Mouse (Mus musculus): Measurements from ENCODE around the gene Gm49361.
"Not testable (repeated sequence)": the region's sequence is repeated elsewhere in the genome, so short reads cannot be mapped to it uniquely, and the experiment has no call there.

Gm49361 gene

DNA sequence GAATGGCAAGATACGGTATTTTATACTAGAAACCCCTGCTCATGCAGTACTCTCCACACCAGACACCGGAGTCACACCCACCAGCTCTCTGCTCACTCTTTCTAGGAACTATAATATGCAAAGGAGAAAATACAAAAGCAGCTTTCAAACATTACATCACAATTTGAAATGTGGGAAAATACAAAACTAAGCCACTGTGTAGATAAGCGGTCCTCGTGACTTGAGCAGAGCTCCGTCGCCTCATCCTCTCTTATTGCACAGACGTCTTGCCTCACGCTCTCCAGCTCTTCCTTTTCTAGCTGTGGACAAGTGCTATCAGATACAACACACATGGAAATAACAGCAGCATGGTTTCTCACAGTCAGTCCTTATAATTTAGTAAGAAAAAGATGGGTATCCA, 55.2 kb downstream of the Gm49361 start:
- DNase-seq (ENCODE audit: low read depth, low spot score), result no peak

DNA sequence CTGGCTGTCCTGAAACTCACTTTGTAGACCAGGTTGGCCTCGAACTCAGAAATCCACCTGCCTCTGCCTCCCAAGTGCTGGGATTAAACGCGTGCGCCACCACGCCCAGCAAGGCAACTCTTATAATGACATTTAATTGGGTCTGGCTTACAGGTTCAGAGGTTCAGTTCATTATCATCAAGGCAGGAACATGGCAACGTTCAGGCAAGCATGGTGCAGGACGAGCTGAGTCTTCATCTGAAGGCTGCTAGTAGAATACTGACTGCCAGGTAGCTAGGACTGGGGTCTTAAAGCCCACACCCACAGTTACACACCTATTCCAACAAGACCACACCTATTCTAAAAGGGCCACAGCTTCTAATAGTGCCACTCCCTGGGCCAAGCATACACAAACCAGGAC, 57.8 kb downstream of the Gm49361 start:
- DNase-seq (ENCODE audit: low read depth, low spot score), result not testable (repeated sequence)

DNA sequence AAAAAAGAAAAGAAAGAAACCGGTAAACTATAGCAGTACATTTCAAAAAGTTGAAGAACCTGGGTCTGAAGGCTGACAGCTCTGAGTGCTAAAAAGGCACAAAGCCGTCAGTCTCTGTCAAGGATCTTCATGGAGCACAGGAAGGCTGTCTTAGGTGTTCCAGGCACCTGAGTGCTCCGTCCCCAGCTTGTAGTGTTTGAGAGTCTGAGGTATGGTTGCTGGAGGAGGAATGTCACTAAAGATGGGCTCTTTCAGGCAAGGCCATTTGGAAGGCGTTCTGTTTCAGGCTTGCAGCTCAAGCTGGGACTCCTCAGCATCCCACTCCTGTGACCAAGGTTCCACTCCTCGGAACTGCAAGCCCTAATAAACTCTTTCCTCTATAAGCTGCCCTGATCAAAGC, 58.5 kb downstream of the Gm49361 start:
- no peak for DNase-seq (ENCODE audit: low read depth, low spot score)

DNA sequence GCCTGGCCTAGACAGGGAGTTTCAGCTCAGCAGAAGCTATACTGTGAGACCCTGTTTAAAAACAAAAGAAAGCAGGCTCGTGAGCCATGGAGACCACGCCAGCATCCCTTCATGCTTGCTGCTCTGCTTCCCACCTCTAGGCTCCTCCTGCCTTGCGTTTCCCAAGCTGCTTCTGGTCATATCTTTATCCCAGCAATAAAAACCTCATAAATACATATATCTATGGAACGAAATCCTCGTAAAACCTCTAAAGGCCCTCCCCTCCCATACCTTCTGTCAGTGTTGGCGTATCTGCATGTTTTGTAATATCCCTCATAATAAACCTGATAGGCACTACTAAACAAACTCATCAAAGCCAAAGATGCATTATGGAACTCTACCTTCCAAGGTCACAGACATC, 59.3 kb downstream of the Gm49361 start:
- no peak for DNase-seq (ENCODE audit: low read depth, low spot score)

DNA sequence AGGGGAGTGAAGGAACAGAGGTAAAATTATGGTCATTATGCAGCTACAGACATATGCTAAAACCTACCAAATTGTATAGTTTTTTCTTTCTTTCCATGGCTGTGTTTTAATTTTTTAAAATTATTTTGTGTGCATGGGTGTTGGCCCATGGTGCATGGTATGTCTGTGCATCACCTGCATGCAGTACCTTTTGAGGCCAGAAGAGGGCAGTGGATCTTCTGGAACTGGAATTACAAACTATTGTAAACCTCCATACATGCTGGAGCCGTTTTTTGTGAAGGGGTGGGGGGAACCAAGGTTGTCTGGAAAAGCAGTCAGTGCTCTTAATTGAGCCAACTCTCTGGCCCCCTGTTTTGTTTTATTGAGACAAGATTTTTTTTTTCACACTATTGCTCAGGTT, 61.3 kb downstream of the Gm49361 start:
- DNase-seq (ENCODE audit: low read depth, low spot score), result peak; percentile 37

DNA sequence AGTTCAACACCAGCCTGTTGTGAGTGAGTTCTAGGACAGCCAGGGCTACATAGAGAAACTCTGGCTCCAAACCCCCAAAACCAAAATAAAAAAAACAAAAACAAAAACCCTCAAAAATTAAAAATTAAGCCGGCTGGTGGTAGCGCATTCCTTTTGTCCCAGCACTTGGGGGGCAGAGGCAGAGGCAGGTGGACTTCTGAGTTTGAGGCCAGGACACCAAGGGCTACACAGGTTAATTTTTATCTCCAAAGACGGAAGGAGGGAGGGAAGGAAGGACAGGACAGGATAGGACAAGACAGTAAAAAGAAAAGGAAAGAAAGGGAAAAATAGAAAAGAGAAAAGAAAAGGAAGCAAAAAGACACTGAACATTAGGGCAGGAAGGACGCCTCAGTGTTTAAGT, 63.2 kb downstream of the Gm49361 start:
- no peak for DNase-seq (ENCODE audit: low read depth, low spot score)

DNA sequence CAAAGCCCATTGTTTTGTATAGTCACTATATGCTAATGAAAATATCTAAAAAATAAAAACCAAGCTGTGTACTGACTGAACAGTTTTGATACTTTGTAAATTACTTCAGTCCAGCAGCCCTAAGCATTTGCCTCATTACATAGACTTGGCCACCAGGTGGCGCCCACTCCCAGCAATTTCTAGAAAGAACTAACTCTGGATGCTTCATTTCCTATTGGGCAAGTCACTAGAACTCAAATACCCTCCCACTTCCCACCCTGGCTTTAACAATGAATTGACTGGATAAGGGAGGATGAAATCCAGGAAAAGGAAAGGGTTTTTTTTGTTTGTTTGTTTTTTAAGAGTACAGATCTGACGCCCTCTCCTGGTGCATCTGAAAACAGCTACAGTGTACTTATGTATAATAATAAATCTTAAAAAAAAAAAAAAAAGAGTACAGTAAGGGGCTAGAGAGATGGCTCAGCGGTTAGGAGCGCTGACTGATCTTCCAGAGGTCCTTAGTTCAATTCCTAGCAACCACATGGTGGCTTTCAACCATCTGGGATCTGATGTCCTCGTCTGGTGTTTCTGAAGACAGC, 65.9 kb downstream of the Gm49361 start:
- peak; percentile 66 for DNase-seq (ENCODE audit: low read depth, low spot score)

DNA sequence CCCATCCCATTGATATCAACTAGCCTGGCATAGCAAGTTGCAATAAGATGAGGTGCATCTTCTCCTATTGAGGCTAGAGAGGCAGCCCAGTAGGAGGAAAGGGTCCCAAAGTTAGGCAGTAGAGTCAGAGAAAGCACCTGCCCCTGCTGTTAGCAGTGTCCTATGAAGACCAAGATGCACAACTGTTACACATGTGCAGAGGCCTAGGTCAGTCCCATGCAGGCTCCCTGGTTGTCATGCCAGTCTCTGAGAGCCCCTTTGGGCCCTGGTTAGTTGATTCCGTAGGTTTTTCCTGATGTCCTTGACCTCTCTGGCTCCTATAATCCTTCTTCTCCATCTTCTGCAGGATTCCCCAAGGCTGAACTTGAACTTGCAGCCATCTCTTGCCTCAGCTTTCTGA, 66.4 kb downstream of the Gm49361 start:
- no peak for DNase-seq (ENCODE audit: low read depth, low spot score)

DNA sequence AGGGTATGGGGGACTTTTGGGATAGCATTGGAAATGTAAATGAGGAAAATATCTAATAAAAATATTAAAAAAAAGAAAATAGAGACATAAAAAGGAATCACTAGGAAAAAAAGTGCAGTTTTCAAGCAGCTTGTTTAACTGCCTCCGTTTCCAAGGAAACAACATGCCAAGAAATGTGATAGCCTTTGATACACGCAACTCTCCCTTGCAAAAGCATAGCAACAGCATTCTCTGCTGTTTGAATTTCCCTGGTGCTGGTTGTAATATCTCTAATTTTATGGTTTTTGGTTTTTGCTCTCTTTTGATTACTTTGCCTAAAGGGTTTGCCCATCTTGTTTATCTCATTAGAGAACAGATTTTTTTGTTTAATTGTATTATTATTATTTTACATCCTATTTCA, 70.4 kb downstream of the Gm49361 start:
- DNase-seq (ENCODE audit: low read depth, low spot score), result no peak

DNA sequence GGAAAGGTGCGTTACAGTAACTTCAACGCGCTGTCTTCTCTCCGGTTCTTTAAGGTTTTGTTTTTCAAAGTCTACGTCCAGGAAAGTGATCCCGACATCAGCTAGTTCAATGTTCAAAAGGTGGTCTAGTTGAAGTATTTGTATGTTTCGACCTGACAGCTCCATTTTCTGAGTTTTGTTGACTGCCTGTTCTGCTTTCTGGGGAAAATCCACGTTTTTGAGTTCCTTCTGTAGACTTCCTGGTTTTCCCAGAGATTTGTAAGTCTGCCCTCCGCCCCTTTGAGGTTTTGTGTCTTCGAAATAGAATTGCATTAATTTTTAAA, 80.3 kb downstream of the Gm49361 start:
- DNase-seq (ENCODE audit: low read depth, low spot score), result no peak

DNA sequence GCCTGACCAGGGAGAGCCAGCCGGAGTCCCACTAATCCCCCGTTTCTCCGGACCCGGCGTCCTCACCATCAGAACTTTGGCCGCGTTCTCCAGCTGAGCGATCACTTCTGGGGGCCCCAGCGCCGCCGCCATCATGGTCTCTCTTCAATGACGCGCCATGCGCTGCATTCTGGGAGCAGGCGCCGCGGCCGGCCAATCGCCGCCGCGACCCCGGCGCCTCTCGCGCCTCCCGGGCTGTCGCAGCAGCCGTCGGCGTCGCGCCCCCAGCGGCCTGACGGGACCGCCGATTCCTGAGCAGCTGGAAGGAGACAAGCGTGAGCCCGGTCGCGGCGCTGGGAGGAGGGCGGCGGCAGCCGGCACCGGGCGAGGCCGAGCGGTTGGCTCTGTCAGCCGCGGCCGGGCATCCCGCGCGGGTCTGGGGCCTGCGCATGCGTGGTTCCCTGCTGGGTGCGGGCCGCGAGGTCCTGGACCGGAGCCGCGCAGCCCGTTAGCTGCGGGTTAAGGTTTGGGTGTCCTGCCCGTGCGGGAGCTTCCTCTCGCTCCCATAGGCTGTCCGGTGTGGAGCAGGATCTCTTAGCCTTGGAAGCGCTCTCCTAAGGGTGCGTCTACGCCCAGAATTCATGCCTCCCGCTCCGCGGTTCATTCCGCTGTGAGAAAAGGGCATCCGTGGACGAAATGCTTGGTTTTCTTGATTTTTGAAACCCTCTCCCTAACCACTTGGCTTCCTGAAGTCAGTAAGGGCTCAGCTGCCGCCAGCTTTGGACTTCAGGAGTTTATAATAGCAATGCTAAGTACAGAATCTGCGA, 80.9 kb downstream of the Gm49361 start, which contains the start of gene Xpo4:
Xpo4 (minus strand) TSS at position 609 of the 806 bp plus-strand sequence.
- DNase-seq (ENCODE audit: low read depth, low spot score), result peak; percentile 65

DNA sequence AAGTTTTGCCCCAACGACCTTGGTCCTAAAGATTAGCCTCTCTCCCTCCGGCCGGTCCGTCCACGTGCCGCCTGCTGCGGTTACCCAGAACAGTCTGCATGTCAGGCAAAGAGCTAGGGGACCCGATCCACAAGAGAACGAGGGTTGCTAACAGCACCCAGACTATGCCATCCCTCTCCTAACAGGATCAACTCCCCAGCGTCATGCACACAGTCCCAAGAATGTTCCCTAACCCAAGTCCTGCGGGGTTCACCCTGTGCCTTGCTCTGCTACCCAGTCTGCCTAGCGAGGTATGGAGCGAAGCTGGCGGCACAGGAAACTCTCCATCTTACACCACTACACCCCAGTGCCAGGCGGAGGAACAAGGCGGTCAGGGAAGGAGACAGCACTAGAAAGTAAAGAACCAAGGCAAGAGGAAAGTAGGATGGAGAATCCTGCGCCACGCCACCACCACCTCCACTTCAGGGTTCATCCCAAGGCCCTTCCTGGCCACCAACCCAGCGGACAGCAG, 81.5 kb downstream of the Gm49361 start:
- DNase-seq (ENCODE audit: low read depth, low spot score), result no peak

DNA sequence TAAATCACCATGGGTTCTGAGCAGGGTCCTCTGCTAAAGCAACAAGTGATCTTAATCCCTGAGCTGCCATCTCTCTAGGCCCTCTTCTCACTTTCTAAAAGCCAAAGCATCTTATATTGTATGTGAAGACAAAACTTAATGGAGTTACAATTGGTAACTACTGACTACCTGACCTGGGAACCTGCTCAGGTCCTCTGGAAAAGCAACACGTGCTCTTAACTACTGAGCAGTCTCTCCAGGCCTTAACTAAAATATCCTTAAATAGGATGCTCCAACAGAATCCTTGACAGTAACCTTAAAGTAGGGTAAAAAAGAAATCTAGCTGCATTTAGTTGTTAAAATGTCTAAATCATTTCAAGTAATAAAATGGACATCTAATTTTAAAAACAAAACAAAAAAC, 82.3 kb downstream of the Gm49361 start:
- no peak for DNase-seq (ENCODE audit: low read depth, low spot score)

DNA sequence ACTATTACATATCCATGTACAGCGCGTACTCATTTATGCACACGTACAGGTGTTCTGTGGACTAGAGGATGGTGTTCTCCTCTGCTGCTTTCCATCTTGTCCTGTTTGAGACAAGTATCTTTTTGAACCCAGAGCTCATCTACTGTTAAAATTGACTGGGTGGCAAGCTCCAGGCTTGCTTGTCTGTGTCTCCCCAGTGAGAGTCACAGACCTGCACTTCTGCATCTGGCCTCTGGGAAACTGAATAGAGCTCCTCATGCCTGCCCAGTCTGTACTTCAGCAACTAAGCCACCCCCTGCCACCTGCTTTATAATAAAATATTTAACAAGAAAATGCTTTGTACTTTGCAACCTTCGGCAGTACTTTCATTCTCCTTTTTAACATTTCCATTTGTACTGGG, 87.6 kb downstream of the Gm49361 start:
- DNase-seq (ENCODE audit: low read depth, low spot score), result no peak

DNA sequence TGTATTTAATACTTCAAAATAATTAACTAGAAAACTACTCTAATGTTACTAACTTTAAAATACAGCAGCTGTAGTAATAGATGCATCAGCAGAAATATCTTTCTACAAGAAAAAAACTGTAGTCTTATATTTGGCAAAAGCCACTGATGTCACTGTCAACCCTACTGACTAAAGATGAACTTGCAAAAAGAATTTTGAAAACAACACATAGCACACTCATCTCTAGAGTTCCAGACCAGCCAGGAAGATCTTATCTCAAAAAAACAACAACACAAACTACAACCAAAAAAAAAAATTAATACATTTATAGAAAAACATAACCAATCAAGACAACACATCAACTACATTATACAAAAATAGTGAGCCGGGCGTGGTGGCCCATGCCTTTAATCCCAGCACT, 88.4 kb downstream of the Gm49361 start:
- DNase-seq (ENCODE audit: low read depth, low spot score), result no peak

DNA sequence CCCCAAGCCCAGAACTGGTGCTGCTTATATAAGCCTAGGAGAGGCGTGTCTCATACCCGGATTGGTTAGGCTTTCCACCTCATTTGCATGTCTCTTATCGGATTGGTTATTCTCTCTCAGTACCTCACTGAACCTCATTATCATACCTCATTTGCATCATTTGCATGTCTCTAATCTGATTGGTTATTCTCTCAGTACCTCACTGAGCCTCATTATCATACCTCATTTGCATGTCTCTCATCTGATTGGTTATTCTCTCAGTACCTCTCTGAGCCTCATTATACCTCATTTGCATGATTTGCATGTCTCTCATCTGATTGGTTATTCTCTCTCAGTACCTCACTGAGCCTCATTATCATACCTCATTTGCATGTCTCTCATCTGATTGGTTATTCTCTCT, 89.4 kb downstream of the Gm49361 start:
- DNase-seq (ENCODE audit: low read depth, low spot score), result not testable (repeated sequence)

DNA sequence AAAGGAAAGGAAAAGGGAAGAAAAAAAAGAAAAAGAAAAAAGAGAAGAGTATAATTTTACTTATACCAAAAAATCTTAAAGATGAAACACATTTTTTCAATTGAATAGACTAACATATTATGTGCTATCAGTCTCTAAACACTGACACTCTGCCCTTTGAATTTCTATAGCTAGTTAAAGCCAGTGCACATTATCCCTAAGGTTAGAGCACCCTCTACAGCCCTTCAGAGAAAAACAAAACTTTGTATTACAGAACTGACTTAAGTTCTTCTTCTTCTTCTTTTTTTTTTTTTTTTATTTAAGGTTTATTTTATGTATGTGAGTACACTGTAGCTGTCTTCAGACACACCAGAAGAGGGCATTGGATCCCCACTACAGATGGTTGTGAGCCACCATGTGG, 96.4 kb downstream of the Gm49361 start:
- DNase-seq (ENCODE audit: low read depth, low spot score), result no peak

DNA sequence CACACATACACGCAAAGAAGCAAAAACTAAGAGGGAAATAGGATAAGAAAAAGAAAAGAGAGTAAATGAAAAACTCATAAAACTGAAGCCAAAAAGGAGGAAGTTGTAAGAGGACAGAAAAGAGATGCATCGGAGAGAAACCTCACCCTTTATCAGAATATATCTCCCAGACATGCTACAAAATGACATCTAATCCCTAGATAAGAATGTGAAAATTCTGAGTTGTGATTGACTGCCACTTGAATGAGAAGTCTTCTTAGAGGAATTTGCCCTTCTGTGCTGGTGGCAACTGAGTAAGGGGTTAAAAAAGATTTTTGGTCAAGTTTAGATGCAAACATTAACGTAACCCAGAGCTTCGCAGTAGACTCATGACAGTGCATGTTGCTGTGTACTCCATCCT, 99.7 kb downstream of the Gm49361 start:
- DNase-seq (ENCODE audit: low read depth, low spot score), result no peak

DNA sequence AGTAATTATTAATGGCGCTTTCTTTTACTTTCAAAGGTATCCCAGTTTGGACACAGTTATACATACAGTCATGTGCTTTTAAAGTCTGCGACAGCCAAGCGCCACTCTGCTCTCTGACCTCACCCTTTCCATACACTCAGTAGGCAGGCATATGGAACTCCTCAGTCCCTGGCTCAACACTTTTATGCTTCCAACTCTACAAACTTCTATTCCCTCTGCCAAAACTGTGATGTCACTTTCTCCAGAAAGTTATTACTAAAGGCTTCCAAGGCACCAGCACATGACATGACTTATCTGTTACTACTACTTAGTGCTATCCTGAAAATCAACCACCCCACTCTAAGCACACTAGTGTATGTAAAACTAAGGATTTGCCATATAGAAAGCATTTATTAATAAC, 106.8 kb downstream of the Gm49361 start:
- no peak for DNase-seq (ENCODE audit: low read depth, low spot score)

DNA sequence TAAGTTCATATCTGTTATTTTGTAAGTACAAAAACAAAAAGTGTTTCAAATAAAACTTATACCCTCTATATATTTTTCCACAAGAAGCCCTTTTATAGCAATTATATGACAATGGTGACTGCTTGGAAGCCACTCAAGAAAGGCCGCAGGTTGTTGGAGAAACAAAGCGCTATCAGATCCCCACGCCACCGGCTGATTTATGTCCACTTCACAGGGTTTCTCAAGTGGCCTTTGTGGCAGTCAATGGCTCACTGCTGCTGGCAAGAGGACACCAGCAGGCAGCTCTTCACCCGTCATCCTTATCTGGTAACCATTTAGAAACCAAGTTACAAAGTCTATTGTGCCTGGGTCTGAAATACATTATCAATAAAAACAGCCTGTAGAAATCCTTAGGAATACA, 111.8 kb downstream of the Gm49361 start:
- no peak for DNase-seq (ENCODE audit: low read depth, low spot score)

DNA sequence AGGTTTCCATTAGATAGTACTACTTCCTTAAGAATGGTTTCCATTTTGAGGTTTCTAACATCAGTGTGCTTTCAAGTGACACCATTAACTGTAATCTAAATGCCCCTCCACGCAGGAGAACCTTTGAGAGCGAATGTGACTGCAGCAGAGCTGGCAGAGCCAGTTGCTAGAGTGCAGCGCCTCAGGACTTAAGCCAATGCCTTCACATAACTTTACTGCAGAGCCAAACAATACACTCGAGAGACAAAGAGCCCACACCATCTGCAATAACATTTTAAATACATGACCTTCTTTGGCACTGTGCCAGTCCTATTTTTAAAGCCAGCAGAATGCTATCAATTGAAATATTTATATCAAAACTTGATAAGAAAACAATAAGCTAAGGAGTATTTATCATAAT, 116.3 kb downstream of the Gm49361 start:
- no peak for DNase-seq (ENCODE audit: low read depth, low spot score)

DNA sequence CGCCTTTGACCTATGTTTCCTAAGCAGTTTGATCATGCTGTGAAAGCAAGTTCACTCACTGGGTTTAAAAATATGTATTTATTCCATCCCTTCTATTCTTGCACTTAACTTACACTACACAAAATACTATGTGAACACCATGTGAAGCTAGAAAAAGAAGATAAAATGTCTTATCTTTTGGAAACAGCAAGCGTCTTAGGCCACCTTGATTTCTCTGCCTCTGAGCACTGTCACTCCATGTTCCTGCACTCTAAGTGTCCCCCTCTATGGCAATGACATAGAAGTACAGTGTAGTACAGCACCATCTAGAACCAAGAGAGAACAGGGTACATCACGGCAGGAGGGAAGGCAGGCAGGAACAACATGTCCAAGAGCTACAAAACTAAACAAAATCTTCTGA, 123.0 kb downstream of the Gm49361 start:
- DNase-seq (ENCODE audit: low read depth, low spot score), result no peak

DNA sequence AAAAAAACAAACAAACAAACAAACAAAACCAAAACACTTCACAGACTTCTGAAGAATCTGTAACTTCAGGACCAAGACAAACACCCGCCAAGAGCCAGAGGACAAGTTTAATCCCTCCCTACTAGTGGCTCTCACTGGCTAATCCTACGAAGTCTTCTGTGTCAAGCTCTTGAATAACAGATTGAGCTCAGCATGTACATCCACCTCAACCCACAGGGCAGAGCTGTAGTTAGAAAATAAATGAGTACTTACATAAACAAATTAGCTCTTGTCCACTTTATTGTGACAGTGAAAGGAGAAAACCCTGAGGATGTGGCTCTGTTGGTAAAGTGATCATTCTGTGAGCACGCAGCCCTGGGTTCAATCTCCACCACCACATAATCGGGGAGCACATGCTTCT, 124.2 kb downstream of the Gm49361 start:
- DNase-seq (ENCODE audit: low read depth, low spot score), result no peak

Data from retina, adult 2 months (tissue).